Mouse (Mus musculus) MEL (cell line): ENCODE results near the gene Gm20388.

Experiments used
- CHD1 ChIP-seq: IDR thresholded peaks from 2 replicates; pipeline ENCODE4 v1.6.1; 2012; ENCODE audit warnings: low read depth, mild to moderate bottlenecking, inconsistent platforms, low read length, improper control_type of control experiment
- ETS1 ChIP-seq: IDR thresholded peaks from 2 replicates; pipeline ENCODE4 v1.6.1; 2012; ENCODE audit warnings: low read depth, mild to moderate bottlenecking, inconsistent platforms, low read length, improper control_type of control experiment, moderate library complexity
- MYB ChIP-seq: IDR thresholded peaks from 2 replicates; pipeline ENCODE4 v1.6.1; 2011; ENCODE audit warnings: mild to moderate bottlenecking, low read depth, low read length, improper control_type of control experiment
- POLR2A ChIP-seq, 2 experiments: IDR thresholded peaks; 2 replicates each; pipeline ENCODE4 v1.6.1; 2011 to 2012; ENCODE audit warnings: low read length in 2 of 2, mild to moderate bottlenecking in 2 of 2, control low read depth in 1 of 2, improper control_type of control experiment in 1 of 2, low read depth in 1 of 2, moderate library complexity in 1 of 2; ENCODE audit not compliant: control insufficient read depth in 1 of 2, insufficient read depth in 1 of 2, poor library complexity in 1 of 2
- USF2 ChIP-seq, 2 experiments: IDR thresholded peaks; 2 replicates each; pipeline ENCODE4 v1.6.1; 2011 to 2012; ENCODE audit warnings: improper control_type of control experiment in 2 of 2, low read length in 2 of 2, borderline replicate concordance in 1 of 2, inconsistent platforms in 1 of 2, low read depth in 1 of 2, mild to moderate bottlenecking in 1 of 2; ENCODE audit not compliant: insufficient read depth in 1 of 2

DNA sequence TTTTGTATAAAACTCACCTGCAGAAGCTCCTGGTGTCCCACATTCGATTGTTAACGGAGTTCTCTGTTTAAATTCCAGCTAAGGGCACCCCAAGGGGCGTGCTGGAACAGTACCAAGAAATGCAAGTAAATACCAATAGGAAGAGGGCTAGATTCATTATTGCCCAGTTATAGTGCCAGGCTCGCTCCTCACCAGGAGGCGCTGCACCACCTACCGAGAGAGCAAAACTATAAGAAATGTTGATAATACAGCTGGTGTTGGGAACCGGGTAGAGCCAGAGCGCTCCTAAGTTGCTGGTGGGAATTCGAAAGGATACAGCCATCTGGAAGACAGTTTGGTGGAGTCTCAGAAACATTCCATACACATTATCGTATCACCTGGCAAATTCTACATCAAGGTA lies 4167.4 kb downstream of the Gm20388 start:
- TF ChIP-seq ETS1 (no peak), CHD1 (no peak), POLR2A (IDR thresholded peaks at IDR 0.05; ENCODE audit: control insufficient read depth in 1 of 2, insufficient read depth in 1 of 2, low read depth in 1 of 2, low read length in 2 of 2, poor library complexity in 1 of 2) (no peak), MYB (no peak), USF2 (IDR thresholded peaks at IDR 0.05; ENCODE audit: borderline replicate concordance in 1 of 2, insufficient read depth in 1 of 2, low read depth in 1 of 2, low read length in 2 of 2) (no peak)
